Mouse (Mus musculus) heart, embryonic 12.5 days (tissue): Measurements from ENCODE around the gene Foxo6. TPM values are rescaled to one million over a fixed set of nuclear protein-coding genes. Genes with fewer than 3 reads are reported as not detected.

Experiments
- ATAC-seq: fragments of 200-750 bp; cut with Nextera tagmentation; 2 replicates; pipeline ENCODE4 v1.8.0; 2017; ENCODE audit warnings: moderate TSS enrichment, moderate library complexity; ENCODE audit not compliant: insufficient number of reproducible peaks, low FRiP score
- H3K27ac ChIP-seq: fragments of 300-500 bp; sonication (generic); 2 replicates; pipeline ENCODE4 v1.5.1; 2016; ENCODE audit warnings: mild to moderate bottlenecking, moderate library complexity; ENCODE audit not compliant: poor library complexity, severe bottlenecking
- H3K27me3 ChIP-seq: fragments of 300-500 bp; sonication (generic); replicated peaks from 2 replicates; pipeline ENCODE4 v1.6.1; 2016; ENCODE audit warnings: mild to moderate bottlenecking, moderate library complexity
- H3K36me3 ChIP-seq: fragments of 300-500 bp; sonication (generic); 2 replicates; pipeline ENCODE4 v1.6.1; 2016; ENCODE audit warnings: mild to moderate bottlenecking, moderate library complexity
- H3K4me1 ChIP-seq: fragments of 300-500 bp; sonication (generic); replicated peaks from 2 replicates; pipeline ENCODE4 v1.6.1; 2016; ENCODE audit warnings: mild to moderate bottlenecking
- H3K4me2 ChIP-seq: fragments of 300-500 bp; sonication (generic); 2 replicates; pipeline ENCODE4 v1.6.1; 2016; ENCODE audit warnings: mild to moderate bottlenecking, moderate library complexity
- H3K4me3 ChIP-seq: fragments of 300-500 bp; sonication (generic); 2 replicates; pipeline ENCODE4 v1.5.1; 2016; ENCODE audit warnings: mild to moderate bottlenecking
- H3K9ac ChIP-seq: fragments of 300-500 bp; sonication (generic); 2 replicates; pipeline ENCODE4 v1.6.1; 2016; ENCODE audit warnings: mild to moderate bottlenecking, moderate library complexity
- H3K9me3 ChIP-seq: fragments of 300-500 bp; sonication (generic); replicated peaks from 2 replicates; pipeline ENCODE4 v1.6.1; 2016; ENCODE audit warnings: mild to moderate bottlenecking, moderate library complexity
- WGBS: fragments of 180-500 bp; shearing (Covaris S2); methylation state at CpG from one replicate; pipeline ENCODE4 v1.1.7; 2016; 5-methylcytosine and 5-hydroxymethylcytosine counted together
- polyA plus RNA-seq: library from polyadenylated mRNA; unstranded; fragments of >200 nt; fragmentation: Nextera tagmentation; extraction: Ambion mirVana; gene quantifications from 2 replicates; pipeline ENCODE4 v1.2.1, GENCODE M21; 2016

Foxo6 gene
- polyA plus RNA-seq, 1 experiment from 2014 or later, result 0.08 TPM

GRCm38 (mm10) chr4:120247412-120247811 is 39.7 kb downstream of the Foxo6 start:
- Histone ChIP-seq H3K4me3 (no peak overlapping the region), H3K27me3 (peaks cover 9% of the 10 kb centered on the region; the same call in 1 of the 2 replicates), H3K36me3 (no peaks in the 10 kb centered on the region), H3K9me3 (0 out of 2 replicates have a peak, but pooled peaks cover 2% of the 10 kb centered on the region), H3K27ac (peak overlapping the region; percentile 74), H3K9ac (no peak overlapping the region), H3K4me1 (peaks cover 55% of the 10 kb centered on the region), H3K4me2 (no peak overlapping the region)
- peak; percentile 73 for ATAC-seq
- 6% methylated on average over 5 of the region's 5 CpGs for WGBS

DNA sequence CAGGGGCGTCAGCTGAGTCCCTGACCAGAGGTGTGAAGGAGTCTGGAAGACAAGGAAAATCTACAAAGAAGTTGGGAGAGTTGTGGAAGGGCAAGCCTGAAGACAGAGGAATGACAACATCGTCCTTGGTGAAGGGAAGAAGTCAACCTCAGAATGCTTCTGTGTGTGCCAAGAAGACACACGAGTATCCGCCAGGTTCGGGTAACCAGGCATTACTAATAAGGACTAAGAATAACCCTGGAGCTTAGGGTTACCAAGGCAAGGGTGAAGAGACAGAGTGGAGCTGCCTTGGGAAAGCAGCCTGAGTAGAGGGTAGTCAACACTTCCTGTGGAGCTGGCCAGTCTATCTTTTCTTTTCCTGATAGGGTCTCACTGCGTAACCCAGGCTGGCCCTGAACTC is 41.1 kb downstream of the Foxo6 start:
- Histone ChIP-seq H3K4me2 (no peak overlapping the region), H3K9ac (no peak overlapping the region), H3K4me3 (no peak overlapping the region), H3K36me3 (no peaks in the 10 kb centered on the region), H3K27me3 (peaks cover 18% of the 10 kb centered on the region), H3K27ac (no peak overlapping the region), H3K4me1 (peaks cover 42% of the 10 kb centered on the region), H3K9me3 (0 out of 2 replicates have a peak, but pooled peaks cover 2% of the 10 kb centered on the region)
- no peak for ATAC-seq
- WGBS, result 84% methylated on average over 6 of the region's 6 CpGs

DNA sequence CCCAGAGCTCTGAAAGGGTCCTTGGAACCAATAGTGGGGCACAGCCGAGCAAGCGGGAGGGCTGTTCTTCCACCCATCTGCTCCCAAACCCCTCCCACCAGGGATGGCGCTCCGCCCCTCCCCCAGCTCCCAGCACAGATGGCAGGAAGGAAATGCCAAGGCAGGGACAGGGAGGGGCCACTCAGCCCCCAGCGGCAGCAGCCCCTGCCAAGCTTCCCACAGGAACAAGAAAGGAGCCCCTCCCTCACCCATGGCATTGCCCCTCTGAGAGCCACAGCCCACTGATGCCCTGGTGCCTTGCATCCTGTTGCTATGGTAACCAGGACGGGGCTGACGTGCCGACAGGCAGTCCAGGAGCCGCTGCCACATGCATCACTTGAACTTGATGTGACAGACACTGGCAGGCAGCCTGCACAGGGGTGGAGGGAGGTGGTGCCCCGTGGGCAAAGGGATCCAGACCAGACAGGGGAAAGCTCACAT is 44.3 kb downstream of the Foxo6 start:
- Histone ChIP-seq H3K9ac (no peak overlapping the region), H3K4me1 (peaks cover 23% of the 10 kb centered on the region), H3K4me2 (peak overlapping the region; percentile 14), H3K27ac (no peak overlapping the region), H3K27me3 (peaks cover 40% of the 10 kb centered on the region), H3K36me3 (no peaks in the 10 kb centered on the region), H3K9me3 (0 out of 2 replicates have a peak, but pooled peaks cover 2% of the 10 kb centered on the region), H3K4me3 (no peak overlapping the region)
- WGBS, result 4% methylated on average over 10 of the region's 10 CpGs
- ATAC-seq, result peak; percentile 22; the same call in 1 of the 2 replicates

DNA sequence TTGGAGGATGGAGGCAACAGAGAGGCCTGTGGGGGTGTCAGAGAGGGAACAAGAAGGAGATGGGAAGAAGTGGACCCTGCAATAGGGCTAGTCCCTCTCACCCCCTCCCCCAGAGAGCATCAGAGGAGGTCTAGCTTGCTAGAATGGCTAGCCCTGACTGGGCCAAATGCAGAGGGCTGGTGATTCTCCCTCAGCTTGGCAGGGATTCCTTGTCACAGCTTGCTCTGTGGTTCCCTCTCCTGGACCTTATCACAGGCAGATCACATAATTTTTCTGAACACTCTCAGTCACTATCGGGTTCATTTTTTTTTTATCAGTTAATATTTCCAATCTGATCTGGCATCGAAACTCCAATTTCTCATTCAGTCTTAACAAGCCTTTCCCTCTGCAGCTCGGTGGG is 46.0 kb downstream of the Foxo6 start:
- ATAC-seq, result no peak
- Histone ChIP-seq H3K9ac (no peak overlapping the region), H3K4me2 (no peak overlapping the region), H3K36me3 (no peaks in the 10 kb centered on the region), H3K4me1 (peaks cover 8% of the 10 kb centered on the region), H3K4me3 (no peak overlapping the region), H3K9me3 (no peaks in the 10 kb centered on the region), H3K27me3 (peaks cover 52% of the 10 kb centered on the region), H3K27ac (no peak overlapping the region)
- WGBS, result 74% methylated on average over 3 of the region's 3 CpGs

GRCm38 (mm10) chr4:120239419-120239818 is 47.7 kb downstream of the Foxo6 start:
- H3K4me3 ChIP-seq, result no peak overlapping the region
- no peak overlapping the region for H3K4me2 ChIP-seq
- no peak for ATAC-seq
- H3K27me3 ChIP-seq, result peaks cover 50% of the 10 kb centered on the region
- no peaks in the 10 kb centered on the region for H3K36me3 ChIP-seq
- H3K9ac ChIP-seq, result no peak overlapping the region
- WGBS, result 50% methylated on average over 3 of the region's 3 CpGs
- H3K27ac ChIP-seq, result no peak overlapping the region
- no peaks in the 10 kb centered on the region for H3K9me3 ChIP-seq
- peaks cover 8% of the 10 kb centered on the region for H3K4me1 ChIP-seq

DNA sequence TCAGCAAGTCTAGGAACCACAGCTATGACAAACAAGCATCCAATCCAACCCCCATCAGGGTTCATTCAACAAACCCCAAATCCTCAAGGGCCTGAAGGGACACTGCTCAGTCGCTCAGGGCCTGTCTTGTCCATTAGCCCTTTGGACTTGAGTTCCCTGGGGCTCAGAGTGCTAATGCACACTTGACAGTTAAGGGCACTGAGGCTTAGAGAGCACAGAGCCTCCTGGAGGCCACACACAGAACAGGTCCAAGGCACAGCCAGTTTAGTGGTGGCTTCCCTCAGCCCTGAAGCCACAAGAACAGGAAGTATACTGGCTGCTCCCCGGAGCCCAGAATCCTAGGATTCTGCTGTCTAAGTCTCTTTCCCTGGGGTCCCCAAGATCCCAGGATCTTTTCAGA is 53.9 kb downstream of the Foxo6 start:
- Histone ChIP-seq H3K9ac (no peak overlapping the region), H3K4me2 (no peak overlapping the region), H3K9me3 (no peaks in the 10 kb centered on the region), H3K36me3 (no peaks in the 10 kb centered on the region), H3K4me1 (no peaks in the 10 kb centered on the region), H3K27me3 (peaks cover 31% of the 10 kb centered on the region), H3K4me3 (no peak overlapping the region), H3K27ac (no peak overlapping the region)
- 43% methylated on average over 2 of the region's 2 CpGs for WGBS
- ATAC-seq, result no peak

- no peak for ATAC-seq
- Histone ChIP-seq H3K27me3 (peaks cover 24% of the 10 kb centered on the region), H3K27ac (no peak overlapping the region), H3K4me1 (no peaks in the 10 kb centered on the region), H3K9me3 (no peaks in the 10 kb centered on the region), H3K4me2 (no peak overlapping the region), H3K9ac (no peak overlapping the region), H3K36me3 (no peaks in the 10 kb centered on the region), H3K4me3 (no peak overlapping the region)
- 79% methylated on average over 2 of the region's 2 CpGs for WGBS
These were observed 54.6 kb downstream of the Foxo6 start for GRCm38 (mm10) chr4:120232541-120232940.

- Histone ChIP-seq H3K9ac (no peak overlapping the region), H3K4me3 (no peak overlapping the region), H3K4me1 (no peaks in the 10 kb centered on the region), H3K27me3 (peaks cover 18% of the 10 kb centered on the region), H3K27ac (no peak overlapping the region), H3K36me3 (no peaks in the 10 kb centered on the region), H3K9me3 (no peaks in the 10 kb centered on the region), H3K4me2 (no peak overlapping the region)
- ATAC-seq, result no peak
- 70% methylated on average over 4 of the region's 4 CpGs for WGBS
These were observed 55.2 kb downstream of the Foxo6 start for GRCm38 (mm10) chr4:120231982-120232381.

DNA sequence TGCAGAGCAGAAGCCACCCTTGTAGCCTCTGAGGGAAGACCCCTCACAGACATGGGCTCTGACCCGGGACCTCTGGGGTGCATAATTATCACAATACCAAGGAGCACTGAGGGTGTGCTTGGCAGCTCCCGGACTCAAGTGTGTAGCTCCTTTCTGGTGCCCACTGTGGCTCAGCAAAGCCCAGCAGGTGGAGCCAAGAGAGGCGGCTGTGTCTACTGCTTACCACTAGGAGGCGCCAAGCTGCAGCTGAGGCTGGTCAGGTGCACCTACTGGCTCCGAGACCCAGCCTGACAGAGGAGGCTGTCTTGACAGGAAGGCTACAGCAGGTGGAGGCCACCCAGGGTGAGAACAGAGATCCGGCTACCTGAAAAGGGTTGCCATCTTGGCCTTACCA is 56.9 kb downstream of the Foxo6 start:
- Histone ChIP-seq H3K4me3 (no peak overlapping the region), H3K4me2 (no peak overlapping the region), H3K36me3 (no peaks in the 10 kb centered on the region), H3K27ac (no peak overlapping the region), H3K4me1 (0 out of 2 replicates have a peak, but pooled peaks cover 3% of the 10 kb centered on the region), H3K27me3 (peaks cover 15% of the 10 kb centered on the region), H3K9me3 (no peaks in the 10 kb centered on the region), H3K9ac (no peak overlapping the region)
- 18% methylated on average over 6 of the region's 6 CpGs for WGBS
- ATAC-seq, result no peak

DNA sequence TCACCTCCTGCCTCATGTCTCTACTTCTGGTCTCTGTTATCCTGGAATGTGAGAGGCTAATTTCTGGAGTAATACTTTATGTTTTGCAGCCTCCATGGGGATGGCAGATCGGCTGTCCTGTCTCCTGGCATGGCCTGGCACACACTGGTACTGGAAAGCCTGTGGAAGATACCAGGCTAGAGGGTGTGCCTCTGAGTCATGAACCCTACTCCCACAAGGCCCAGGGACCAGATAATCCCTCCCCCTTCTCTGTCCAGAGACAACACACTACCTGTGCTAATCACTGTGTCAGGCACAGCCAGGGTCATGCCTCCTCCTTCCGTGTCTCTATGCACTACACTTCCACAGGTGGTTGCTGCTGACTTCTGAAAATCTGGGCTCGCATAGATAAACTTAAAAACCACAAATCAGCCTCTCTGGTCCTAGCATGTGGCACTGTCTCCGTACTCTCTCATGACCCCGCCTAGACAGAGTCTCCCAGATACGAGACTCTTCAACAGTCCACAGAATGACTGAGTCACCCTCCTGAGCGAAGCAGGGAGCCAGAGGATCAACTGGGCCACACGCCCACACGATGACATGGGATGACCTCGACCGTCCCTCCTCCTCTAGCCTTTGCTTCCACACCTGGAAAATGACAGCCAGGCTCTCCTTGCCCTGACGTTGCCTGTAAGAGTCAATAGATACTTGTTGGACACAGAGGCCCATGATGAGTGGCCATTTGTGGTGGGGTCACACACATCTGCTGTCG is 57.5 kb downstream of the Foxo6 start:
- no peak overlapping the region for H3K4me3 ChIP-seq
- no peak overlapping the region for H3K9ac ChIP-seq
- H3K27ac ChIP-seq, result no peak overlapping the region
- 0 out of 2 replicates have a peak, but pooled peaks cover 3% of the 10 kb centered on the region for H3K4me1 ChIP-seq
- peaks cover 21% of the 10 kb centered on the region for H3K27me3 ChIP-seq
- no peak overlapping the region for H3K4me2 ChIP-seq
- ATAC-seq, result no peak
- WGBS, result 65% methylated on average over 13 of the region's 13 CpGs
- H3K36me3 ChIP-seq, result no peaks in the 10 kb centered on the region
- H3K9me3 ChIP-seq, result no peaks in the 10 kb centered on the region

- WGBS, result 87% methylated on average over 3 of the region's 3 CpGs
- H3K36me3 ChIP-seq, result no peaks in the 10 kb centered on the region
- ATAC-seq, result no peak
- H3K4me1 ChIP-seq, result 0 out of 2 replicates have a peak, but pooled peaks cover 3% of the 10 kb centered on the region
- H3K27ac ChIP-seq, result no peak overlapping the region
- H3K4me2 ChIP-seq, result no peak overlapping the region
- H3K27me3 ChIP-seq, result peaks cover 22% of the 10 kb centered on the region
- no peak overlapping the region for H3K4me3 ChIP-seq
- no peak overlapping the region for H3K9ac ChIP-seq
- no peaks in the 10 kb centered on the region for H3K9me3 ChIP-seq
These were observed 58.5 kb downstream of the Foxo6 start for GRCm38 (mm10) chr4:120228613-120229012.
